Mouse (Mus musculus): ENCODE measurements around the gene Iqgap3.

- no peak for TF ChIP-seq POLR2A (IDR thresholded peaks at IDR 0.05; ENCODE audit: control insufficient read depth, low read depth, low read length)
- TF ChIP-seq CTCF (IDR thresholded peaks at IDR 0.05; ENCODE audit: control insufficient read depth, insufficient read depth, insufficient replicate concordance, low read depth, low read length): no peak
Measured at GRCm38 (mm10) chr3:88085459-88085858, 3.7 kb downstream of the Iqgap3 start.
